Mouse (Mus musculus): ENCODE results near the gene Mlxipl. TPM values are rescaled to one million over a fixed set of nuclear protein-coding genes. Genes with fewer than 3 reads are reported as not detected.

Gene Mlxipl
- polyA plus RNA-seq, 1 experiment from 2014 or later, result 3.9 TPM

GRCm38 (mm10) chr5:135080539-135080938, 9.2 kb upstream of the Mlxipl start:
- peaks cover 10% of the 10 kb centered on the region for H3K4me1 ChIP-seq
- H3K9ac ChIP-seq, result no peak overlapping the region
- H3K27ac ChIP-seq, result no peak overlapping the region
- no peak for ATAC-seq (ENCODE audit: insufficient number of reproducible peaks, insufficient read depth, low FRiP score, low TSS enrichment, low read depth)
- WGBS, result 86% methylated on average over 5 of the region's 5 CpGs
- no peak overlapping the region for H3K4me2 ChIP-seq
- no peaks in the 10 kb centered on the region for H3K27me3 ChIP-seq
- H3K9me3 ChIP-seq, result no peaks in the 10 kb centered on the region
- H3K36me3 ChIP-seq, result peaks cover 7% of the 10 kb centered on the region
- no peak overlapping the region for H3K4me3 ChIP-seq

GRCm38 (mm10) chr5:135086871-135087270, 2.8 kb upstream of the Mlxipl start:
- Histone ChIP-seq H3K27ac (no peak overlapping the region), H3K36me3 (no peaks in the 10 kb centered on the region), H3K4me2 (no peak overlapping the region), H3K4me3 (no peak overlapping the region), H3K9me3 (no peaks in the 10 kb centered on the region), H3K4me1 (0 out of 2 replicates have a peak, but pooled peaks cover 5% of the 10 kb centered on the region), H3K9ac (no peak overlapping the region), H3K27me3 (peaks cover 37% of the 10 kb centered on the region)
- WGBS, result 24% methylated on average over 4 of the region's 4 CpGs
- ATAC-seq (ENCODE audit: insufficient number of reproducible peaks, insufficient read depth, low FRiP score, low TSS enrichment, low read depth), result no peak

GRCm38 (mm10) chr5:135100981-135101380, 11.3 kb downstream of the Mlxipl start:
- Histone ChIP-seq H3K4me1 (no peaks in the 10 kb centered on the region), H3K9me3 (0 out of 2 replicates have a peak, but pooled peaks cover 2% of the 10 kb centered on the region), H3K27ac (no peak overlapping the region), H3K27me3 (peaks cover 14% of the 10 kb centered on the region), H3K36me3 (no peaks in the 10 kb centered on the region), H3K4me2 (no peak overlapping the region), H3K9ac (no peak overlapping the region), H3K4me3 (no peak overlapping the region)
- 63% methylated on average over 1 of the region's 1 CpGs for WGBS
- no peak for ATAC-seq (ENCODE audit: insufficient number of reproducible peaks, insufficient read depth, low FRiP score, low TSS enrichment, low read depth)

GRCm38 (mm10) chr5:135103999-135104660, 14.4 kb downstream of the Mlxipl start:
- peaks cover 45% of the 10 kb centered on the region for H3K27me3 ChIP-seq
- H3K27ac ChIP-seq, result no peak overlapping the region
- H3K4me2 ChIP-seq, result no peak overlapping the region
- H3K4me3 ChIP-seq, result no peak overlapping the region
- no peaks in the 10 kb centered on the region for H3K36me3 ChIP-seq
- ATAC-seq (ENCODE audit: insufficient number of reproducible peaks, insufficient read depth, low FRiP score, low TSS enrichment, low read depth), result no peak
- H3K9ac ChIP-seq, result no peak overlapping the region
- no peaks in the 10 kb centered on the region for H3K9me3 ChIP-seq
- 67% methylated on average over 11 of the region's 11 CpGs for WGBS
- peaks cover 18% of the 10 kb centered on the region for H3K4me1 ChIP-seq

- no peak overlapping the region for H3K27ac ChIP-seq
- peak overlapping the region; percentile 69 for H3K9ac ChIP-seq
- peaks cover 18% of the 10 kb centered on the region for H3K4me1 ChIP-seq
- H3K9me3 ChIP-seq, result no peaks in the 10 kb centered on the region
- peaks cover 59% of the 10 kb centered on the region for H3K27me3 ChIP-seq
- under 1% methylated on average over 48 of the region's 48 CpGs for WGBS
- peak overlapping the region; percentile 53 for H3K4me3 ChIP-seq
- peak overlapping the region; percentile 95 for H3K4me2 ChIP-seq
- peak; percentile 63; the same call in 1 of the 2 replicates for ATAC-seq (ENCODE audit: insufficient number of reproducible peaks, insufficient read depth, low FRiP score, low TSS enrichment, low read depth)
- H3K36me3 ChIP-seq, result no peaks in the 10 kb centered on the region
Measured at GRCm38 (mm10) chr5:135106758-135107256, 17.1 kb downstream of the Mlxipl start.

- Histone ChIP-seq H3K27ac (no peak overlapping the region), H3K4me2 (peak overlapping the region; percentile 95), H3K27me3 (peaks cover 59% of the 10 kb centered on the region), H3K4me3 (peak overlapping the region; percentile 53), H3K9me3 (no peaks in the 10 kb centered on the region), H3K4me1 (peaks cover 18% of the 10 kb centered on the region), H3K36me3 (no peaks in the 10 kb centered on the region), H3K9ac (peak overlapping the region; percentile 69; the same call in 1 of the 2 replicates)
- ATAC-seq (ENCODE audit: insufficient number of reproducible peaks, insufficient read depth, low FRiP score, low TSS enrichment, low read depth), result no peak
- WGBS, result 7% methylated on average over 40 of the region's 40 CpGs
Measured at GRCm38 (mm10) chr5:135107521-135108501, 18.1 kb downstream of the Mlxipl start.

GRCm38 (mm10) chr5:135109017-135109416, 19.3 kb downstream of the Mlxipl start:
- Histone ChIP-seq H3K9ac (no peak overlapping the region), H3K36me3 (no peaks in the 10 kb centered on the region), H3K9me3 (no peaks in the 10 kb centered on the region), H3K4me1 (peaks cover 18% of the 10 kb centered on the region), H3K27me3 (peaks cover 59% of the 10 kb centered on the region), H3K4me3 (no peak overlapping the region), H3K4me2 (no peak overlapping the region), H3K27ac (no peak overlapping the region)
- WGBS, result 55% methylated on average over 6 of the region's 6 CpGs
- ATAC-seq (ENCODE audit: insufficient number of reproducible peaks, insufficient read depth, low FRiP score, low TSS enrichment, low read depth), result no peak

- no peaks in the 10 kb centered on the region for H3K36me3 ChIP-seq
- no peak overlapping the region for H3K27ac ChIP-seq
- H3K9ac ChIP-seq, result no peak overlapping the region
- no peaks in the 10 kb centered on the region for H3K9me3 ChIP-seq
- H3K27me3 ChIP-seq, result peaks cover 59% of the 10 kb centered on the region
- H3K4me2 ChIP-seq, result no peak overlapping the region
- peaks cover 18% of the 10 kb centered on the region for H3K4me1 ChIP-seq
- ATAC-seq (ENCODE audit: insufficient number of reproducible peaks, insufficient read depth, low FRiP score, low TSS enrichment, low read depth), result no peak
- H3K4me3 ChIP-seq, result no peak overlapping the region
- WGBS, result 91% methylated on average over 3 of the region's 3 CpGs
Measured at GRCm38 (mm10) chr5:135109426-135109825, 19.7 kb downstream of the Mlxipl start.

- peaks cover 54% of the 10 kb centered on the region for H3K27me3 ChIP-seq
- no peaks in the 10 kb centered on the region for H3K9me3 ChIP-seq
- no peak overlapping the region for H3K4me3 ChIP-seq
- no peaks in the 10 kb centered on the region for H3K36me3 ChIP-seq
- no peak overlapping the region for H3K27ac ChIP-seq
- H3K4me2 ChIP-seq, result no peak overlapping the region
- WGBS, result 73% methylated on average over 6 of the region's 6 CpGs
- no peak for ATAC-seq (ENCODE audit: insufficient number of reproducible peaks, insufficient read depth, low FRiP score, low TSS enrichment, low read depth)
- no peak overlapping the region for H3K9ac ChIP-seq
- peaks cover 18% of the 10 kb centered on the region for H3K4me1 ChIP-seq
Measured at GRCm38 (mm10) chr5:135109976-135110375, 20.3 kb downstream of the Mlxipl start.

GRCm38 (mm10) chr5:135113782-135114181, 24.1 kb downstream of the Mlxipl start:
- no peak overlapping the region for H3K27ac ChIP-seq
- ATAC-seq (ENCODE audit: insufficient number of reproducible peaks, insufficient read depth, low FRiP score, low TSS enrichment, low read depth), result no peak
- no peaks in the 10 kb centered on the region for H3K36me3 ChIP-seq
- peaks cover 17% of the 10 kb centered on the region for H3K27me3 ChIP-seq
- no peak overlapping the region for H3K4me3 ChIP-seq
- peaks cover 2% of the 10 kb centered on the region for H3K4me1 ChIP-seq
- H3K9me3 ChIP-seq, result no peaks in the 10 kb centered on the region
- 83% methylated on average over 12 of the region's 12 CpGs for WGBS
- no peak overlapping the region for H3K9ac ChIP-seq
- no peak overlapping the region for H3K4me2 ChIP-seq

- ATAC-seq (ENCODE audit: insufficient number of reproducible peaks, insufficient read depth, low FRiP score, low TSS enrichment, low read depth), result no peak
- WGBS, result 85% methylated on average over 8 of the region's 8 CpGs
- no peak overlapping the region for H3K4me3 ChIP-seq
Measured at GRCm38 (mm10) chr5:135115241-135115640, 25.6 kb downstream of the Mlxipl start.

More at GRCm38 (mm10) chr5:135115241-135115640, 25.6 kb downstream of the Mlxipl start:
- no peaks in the 10 kb centered on the region for H3K9me3 ChIP-seq
- H3K9ac ChIP-seq, result no peak overlapping the region
- no peak overlapping the region for H3K27ac ChIP-seq
- peaks cover 3% of the 10 kb centered on the region for H3K4me1 ChIP-seq
- H3K4me2 ChIP-seq, result no peak overlapping the region
- H3K27me3 ChIP-seq, result peaks cover 4% of the 10 kb centered on the region; the same call in 1 of the 2 replicates
- H3K36me3 ChIP-seq, result no peaks in the 10 kb centered on the region
